Mouse (Mus musculus) heart, adult 8-10 months (tissue): Measurements from ENCODE around the gene Hus1b. TPM values are rescaled to one million over a fixed set of nuclear protein-coding genes. Genes with fewer than 3 reads are reported as not detected.

Source experiments
- DNase-seq: peaks from one replicate; pipeline ENCODE4 v3.0.0; 2022; ENCODE audit warnings: low spot score
- total RNA-seq, 4 experiments: library from RNA; stranded (reverse); gene quantifications; 2 replicates each; pipeline ENCODE4 v1.2.4; 2022

Hus1b gene
- total RNA-seq, 4 experiments from 2014 or later: 0.28 to 0.55 (median 0.35) TPM; not detected in 1

- no peak for DNase-seq
These were observed 1.6 kb upstream of the Hus1b start for GRCm38 (mm10) chr13:30949181-30949580.

GRCm38 (mm10) chr13:30947129-30947528 is 430 bp downstream of the Hus1b start:
- DNase-seq: no peak

GRCm38 (mm10) chr13:30945788-30946187 is 1.8 kb downstream of the Hus1b start:
- no peak for DNase-seq

- peak; percentile 25 for DNase-seq
These were observed 14.6 kb downstream of the Hus1b start for GRCm38 (mm10) chr13:30932972-30933371.

GRCm38 (mm10) chr13:30931613-30932012 is 15.9 kb downstream of the Hus1b start:
- no peak for DNase-seq

- DNase-seq: no peak
These were observed 18.4 kb downstream of the Hus1b start for GRCm38 (mm10) chr13:30929119-30929518.

- no peak for DNase-seq
These were observed 23.3 kb downstream of the Hus1b start for GRCm38 (mm10) chr13:30924269-30924668.

- DNase-seq: no peak
These were observed 25.6 kb downstream of the Hus1b start for GRCm38 (mm10) chr13:30921914-30922313.

- no peak for DNase-seq
These were observed 33.8 kb downstream of the Hus1b start for GRCm38 (mm10) chr13:30913757-30914156.

GRCm38 (mm10) chr13:30913028-30913427 is 34.5 kb downstream of the Hus1b start:
- no peak for DNase-seq

- no peak for DNase-seq
These were observed 35.5 kb downstream of the Hus1b start for GRCm38 (mm10) chr13:30911931-30912625.

- DNase-seq: no peak
These were observed 36.7 kb downstream of the Hus1b start for GRCm38 (mm10) chr13:30910889-30911288.

GRCm38 (mm10) chr13:30902286-30902685 is 45.3 kb downstream of the Hus1b start:
- DNase-seq: no peak

- DNase-seq: no peak
These were observed 46.0 kb downstream of the Hus1b start for GRCm38 (mm10) chr13:30901387-30902041.

Other genes with a start within 250 kb of the Hus1b start
- 1 to 10 TPM in 3 of 4 experiments, under 1 TPM in 1; 0.88 to 1.9 (median 1.3) TPM for gene Irf4, start 198.5 kb downstream of the Hus1b start, total RNA-seq
- gene Exoc2, start 26.3 kb upstream of the Hus1b start, total RNA-seq: 10 to 100 TPM; 13.1 to 17.2 (median 15.6) TPM
- not detected for gene Gm5447, start 26.4 kb upstream of the Hus1b start, total RNA-seq